Mouse (Mus musculus) liver, adult 2 months (tissue): ENCODE measurements around the gene Cdk9.

Experiments
- CTCF ChIP-seq: fragments of 200-500 bp; IDR thresholded peaks from 2 replicates; pipeline ENCODE4 v1.5.1; 2011; ENCODE audit warnings: low read depth, low read length, control low read depth
- POLR2A ChIP-seq: fragments of 200-500 bp; IDR thresholded peaks from 2 replicates; pipeline ENCODE4 v1.6.1; 2011; ENCODE audit warnings: low read length, control low read depth; ENCODE audit not compliant: insufficient read depth; ENCODE audit errors: extremely low read depth

GRCm38 (mm10) chr2:32734480-32734879, 21.6 kb upstream of the Cdk9 start:
- no peak for TF ChIP-seq CTCF
- no peak for TF ChIP-seq POLR2A
